Mouse (Mus musculus) adrenal gland (tissue): ENCODE measurements around the gene Ckmt1.

Experiments
- intact Hi-C: fragments of 180-260 bp; cut with DNase I; formaldehyde crosslinking; loops from one replicate; pipeline ENCODE4 v1.15.1; 2025

Gene Ckmt1

DNA sequence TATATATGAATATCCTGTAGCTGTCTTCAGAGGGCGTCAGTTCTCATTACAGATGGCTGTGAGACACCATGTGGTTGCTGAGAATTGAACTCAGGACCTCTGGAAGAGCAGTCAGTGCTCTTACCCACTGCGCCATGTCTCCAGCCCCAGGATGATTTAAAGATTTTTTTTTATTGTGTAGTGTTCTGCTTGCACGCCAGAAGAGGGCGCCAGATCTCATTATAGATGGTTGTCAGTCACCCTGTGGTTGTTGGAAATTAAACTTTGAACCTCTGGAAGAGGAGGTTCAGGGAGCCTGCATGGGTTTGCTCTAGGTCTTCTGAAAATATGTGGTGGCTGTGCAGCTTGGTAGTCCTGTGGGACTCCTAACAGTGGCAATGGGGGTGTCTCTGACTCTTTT lies 50.6 kb downstream of the Ckmt1 start:
- intact Hi-C loops = no loop called here

DNA sequence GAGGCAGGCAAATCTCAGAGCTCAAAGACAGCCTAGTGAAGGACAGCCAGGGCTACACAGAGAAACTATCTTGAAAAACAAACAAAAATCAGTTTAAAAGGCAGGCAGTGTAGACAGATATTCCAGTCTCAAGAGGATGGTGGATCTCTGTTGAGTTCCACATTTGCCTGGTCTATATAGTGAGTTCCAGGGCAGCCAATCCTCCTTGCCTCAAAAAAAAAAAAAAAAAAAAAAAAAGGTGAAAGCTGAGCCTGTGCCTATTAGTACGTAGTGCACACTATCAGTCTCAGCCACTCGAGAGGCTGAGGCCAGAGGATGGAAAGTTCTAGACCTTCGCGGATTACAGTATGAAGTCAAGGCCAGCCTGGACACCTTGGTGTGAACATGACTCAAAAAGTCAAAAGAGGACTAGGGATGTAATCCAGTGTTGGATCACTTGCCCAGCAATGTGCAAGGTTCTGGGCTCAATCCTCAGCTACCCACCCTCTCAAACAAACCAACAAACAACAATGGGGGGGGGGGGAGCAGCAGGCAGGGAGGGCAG lies 55.4 kb downstream of the Ckmt1 start:
- intact Hi-C loops = loop anchor here (5.0 kb wide), 1 partner anchor 34 kb away; the partner anchor contains the start of gene Serf2
